Mouse (Mus musculus): Measurements from ENCODE around the gene Prdm12. TPM values are rescaled to one million over a fixed set of nuclear protein-coding genes. Genes with fewer than 3 reads are reported as not detected.

Gene Prdm12
- total RNA-seq (2021), result not detected
- long read RNA-seq, experiment 1, result 0 reads
- long read RNA-seq, experiment 2, result 0 reads

GRCm38 (mm10) chr2:31639901-31640608 lies at the start of gene Prdm12:
Gene Prdm12 (plus strand): TSS chr2:31640037.
- DNase-seq, result peak in 1 of 2 experiments; percentile 10

GRCm38 (mm10) chr2:31591799-31592484 lies 47.9 kb upstream of the Prdm12 start:
- DNase-seq, result no peak

DNA sequence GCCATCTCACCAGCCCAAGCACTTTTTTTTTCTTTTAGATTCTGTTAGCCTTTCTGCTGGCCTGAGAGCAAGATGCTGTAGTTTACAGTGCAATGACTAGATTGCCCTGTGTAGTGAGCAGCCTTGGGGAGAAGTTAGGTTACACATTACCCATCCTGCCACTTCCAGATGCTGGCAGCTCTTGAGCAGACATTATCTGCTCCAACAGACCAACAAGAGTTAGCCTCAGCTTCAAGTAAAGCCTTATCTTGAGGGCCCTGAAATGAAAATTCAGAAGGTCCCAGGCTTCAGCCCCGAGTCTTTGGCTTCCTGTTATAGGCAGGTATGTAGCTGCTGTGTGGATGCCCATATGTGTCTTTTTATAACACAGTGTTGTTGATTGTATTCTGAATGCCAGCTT lies 32.3 kb upstream of the Prdm12 start:
- no peak for DNase-seq

DNA sequence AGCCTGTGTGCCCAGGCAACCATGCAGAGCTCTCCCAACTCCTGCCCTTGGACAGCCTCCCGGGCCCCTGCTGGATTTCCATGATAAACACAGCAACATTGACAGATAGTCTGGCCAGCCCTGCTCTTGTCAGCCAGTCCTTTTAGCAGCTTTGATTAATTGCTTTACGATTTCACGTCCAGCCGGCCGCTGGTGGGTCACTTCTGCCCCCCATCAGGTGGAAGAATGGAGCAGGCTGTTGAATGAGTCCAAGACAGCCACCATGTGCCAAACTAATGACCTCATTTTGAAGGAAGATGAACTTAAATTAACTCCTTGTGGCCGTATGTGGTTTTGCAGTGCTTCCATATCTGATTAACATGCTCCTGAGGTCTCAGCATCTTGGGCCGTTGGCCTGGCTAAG lies 30.0 kb upstream of the Prdm12 start:
- peak; percentile 10 to 29 for DNase-seq

GRCm38 (mm10) chr2:31610922-31611321 lies 28.9 kb upstream of the Prdm12 start:
- DNase-seq, result no peak

- DNase-seq, result no peak
Observed at GRCm38 (mm10) chr2:31611400-31611799, 28.4 kb upstream of the Prdm12 start.

GRCm38 (mm10) chr2:31612627-31613026 lies 27.2 kb upstream of the Prdm12 start:
- DNase-seq, result no peak

- no peak for DNase-seq
Observed at GRCm38 (mm10) chr2:31613781-31614180, 26.1 kb upstream of the Prdm12 start.

- no peak for DNase-seq
Observed at GRCm38 (mm10) chr2:31618484-31619161, 21.2 kb upstream of the Prdm12 start.

GRCm38 (mm10) chr2:31619208-31619607 lies 20.6 kb upstream of the Prdm12 start:
- DNase-seq, result no peak

GRCm38 (mm10) chr2:31633531-31633930 lies 6.3 kb upstream of the Prdm12 start:
- no peak for DNase-seq

DNA sequence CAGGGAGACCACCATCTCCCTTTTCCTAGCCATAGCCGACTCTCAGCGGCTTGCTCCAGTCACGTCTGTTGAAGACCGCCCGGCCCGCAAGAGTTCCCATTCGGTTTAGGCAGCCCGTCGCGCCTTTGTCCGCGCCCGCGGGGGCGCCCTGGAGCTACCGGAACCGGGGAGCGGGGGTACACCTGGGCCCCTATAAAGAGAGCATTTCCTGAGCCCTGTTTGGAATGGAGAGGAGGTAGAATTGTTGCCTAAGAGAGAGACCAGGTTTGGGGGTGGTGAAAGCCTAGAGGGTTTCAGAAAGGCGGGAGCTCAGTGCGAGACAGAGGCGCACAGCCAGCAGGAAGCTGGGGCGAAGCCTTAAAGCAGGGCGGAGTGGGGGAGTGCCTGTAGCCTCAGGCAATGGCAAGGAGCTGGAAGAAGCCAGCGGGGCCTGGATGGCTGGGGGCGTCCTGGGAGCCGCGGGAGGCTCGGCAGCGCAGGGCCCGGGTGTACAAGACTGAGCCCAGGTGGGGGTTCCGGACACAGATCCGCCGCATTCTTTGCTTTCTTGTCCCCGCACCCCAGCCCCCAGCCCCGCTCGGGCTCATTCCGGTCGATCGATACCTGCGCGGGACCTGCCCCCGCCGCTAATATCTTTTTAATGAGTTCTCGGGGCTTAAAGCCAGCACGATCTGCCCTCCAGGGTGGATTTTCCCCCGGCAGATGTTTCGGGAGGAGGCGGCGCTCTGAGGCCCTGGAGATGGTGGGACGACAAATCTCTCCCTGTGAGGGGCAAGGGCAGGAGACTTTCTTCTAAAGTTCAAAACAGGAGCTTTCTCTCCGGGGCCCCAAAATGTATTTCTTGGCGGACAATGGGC lies 4.3 kb upstream of the Prdm12 start:
- DNase-seq, result peak in 1 of 2 experiments; percentile 7

- DNase-seq, result peak in 1 of 2 experiments; percentile 14
Observed at GRCm38 (mm10) chr2:31636138-31636741, 3.6 kb upstream of the Prdm12 start.

- no peak for DNase-seq
Observed at GRCm38 (mm10) chr2:31636742-31637141, 3.1 kb upstream of the Prdm12 start.

GRCm38 (mm10) chr2:31637311-31637710 lies 2.5 kb upstream of the Prdm12 start:
- DNase-seq, result peak in 1 of 2 experiments; percentile 10

DNA sequence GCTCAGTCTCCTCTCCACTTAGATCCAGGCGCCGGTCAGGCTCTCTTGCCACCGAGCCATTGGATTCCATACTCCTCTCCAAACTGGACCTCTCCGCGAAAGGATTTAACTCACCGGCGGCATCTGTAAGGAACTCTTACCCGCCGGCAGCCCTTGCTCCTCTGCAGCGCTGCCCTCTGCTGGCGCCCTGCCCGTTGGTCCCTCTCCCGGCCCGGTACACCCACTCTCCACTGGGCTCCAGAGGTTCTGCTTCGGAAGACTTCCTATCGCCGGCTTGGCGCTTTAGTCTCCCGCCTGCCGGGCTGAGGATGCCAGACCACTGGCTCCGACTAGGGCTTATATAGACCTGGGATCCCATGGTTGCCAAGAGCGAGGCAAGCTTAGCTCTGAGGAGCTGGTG lies 2.0 kb upstream of the Prdm12 start:
- peak; percentile 19 to 33 for DNase-seq

DNA sequence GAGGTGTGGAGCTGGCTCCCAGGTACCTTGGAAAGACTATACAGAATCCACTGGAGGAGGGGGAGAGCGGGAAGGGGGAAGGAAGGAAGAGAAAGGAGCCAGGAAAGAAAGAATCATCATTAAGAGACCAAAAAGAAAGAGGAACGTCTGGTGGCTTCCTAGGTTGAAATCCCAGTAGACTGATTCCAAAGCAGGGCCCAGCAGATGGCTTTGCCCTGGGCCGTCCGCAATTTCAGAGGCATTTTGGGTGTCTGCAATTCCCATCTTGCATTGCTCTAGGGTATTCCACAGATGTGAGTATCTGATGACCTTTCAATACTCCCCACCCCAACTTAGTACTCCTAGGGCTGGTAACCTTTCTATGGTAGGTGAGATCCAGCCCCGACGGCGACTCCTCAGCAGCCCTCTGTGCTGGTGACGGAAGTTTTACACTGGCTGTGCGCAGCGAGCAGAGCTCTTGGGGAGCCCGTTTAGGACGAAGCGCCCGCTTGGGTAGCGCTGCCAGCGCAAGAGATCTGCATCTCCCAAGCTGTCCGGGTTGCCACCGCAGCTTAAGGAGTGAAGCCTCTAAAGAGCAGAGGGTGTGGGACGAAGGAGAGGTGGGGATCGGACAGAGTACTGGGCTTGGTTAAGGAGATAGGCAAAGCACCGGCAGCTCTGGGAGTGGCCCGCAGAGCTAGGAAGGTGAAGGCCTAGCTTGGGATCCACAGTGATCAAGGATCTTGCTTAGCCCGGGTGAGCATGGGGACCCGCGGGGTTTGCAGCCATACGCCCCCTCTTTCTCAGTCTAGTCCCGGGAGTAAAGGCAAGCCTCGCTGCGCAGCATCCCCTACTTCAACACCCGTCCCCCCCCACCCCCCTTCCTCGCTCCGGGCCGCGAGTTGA lies 1.0 kb upstream of the Prdm12 start:
- DNase-seq, result peak in 1 of 2 experiments; percentile 9

DNA sequence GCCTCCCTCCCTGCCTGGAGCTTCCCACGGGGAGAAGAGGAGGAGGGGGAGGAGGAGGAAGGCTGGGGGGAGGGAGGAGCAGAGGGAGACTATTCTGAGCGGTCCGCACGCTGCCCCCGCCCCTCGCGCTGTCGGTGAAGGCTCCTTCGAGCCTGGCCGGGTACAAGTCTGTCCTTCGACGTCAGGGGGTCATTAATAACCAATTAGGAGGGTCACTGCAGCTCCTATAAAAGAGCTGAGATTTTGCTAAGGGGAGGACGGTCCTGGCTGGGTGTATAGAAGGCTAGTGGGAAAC lies 424 bp upstream of the Prdm12 start:
- DNase-seq, result no peak

DNA sequence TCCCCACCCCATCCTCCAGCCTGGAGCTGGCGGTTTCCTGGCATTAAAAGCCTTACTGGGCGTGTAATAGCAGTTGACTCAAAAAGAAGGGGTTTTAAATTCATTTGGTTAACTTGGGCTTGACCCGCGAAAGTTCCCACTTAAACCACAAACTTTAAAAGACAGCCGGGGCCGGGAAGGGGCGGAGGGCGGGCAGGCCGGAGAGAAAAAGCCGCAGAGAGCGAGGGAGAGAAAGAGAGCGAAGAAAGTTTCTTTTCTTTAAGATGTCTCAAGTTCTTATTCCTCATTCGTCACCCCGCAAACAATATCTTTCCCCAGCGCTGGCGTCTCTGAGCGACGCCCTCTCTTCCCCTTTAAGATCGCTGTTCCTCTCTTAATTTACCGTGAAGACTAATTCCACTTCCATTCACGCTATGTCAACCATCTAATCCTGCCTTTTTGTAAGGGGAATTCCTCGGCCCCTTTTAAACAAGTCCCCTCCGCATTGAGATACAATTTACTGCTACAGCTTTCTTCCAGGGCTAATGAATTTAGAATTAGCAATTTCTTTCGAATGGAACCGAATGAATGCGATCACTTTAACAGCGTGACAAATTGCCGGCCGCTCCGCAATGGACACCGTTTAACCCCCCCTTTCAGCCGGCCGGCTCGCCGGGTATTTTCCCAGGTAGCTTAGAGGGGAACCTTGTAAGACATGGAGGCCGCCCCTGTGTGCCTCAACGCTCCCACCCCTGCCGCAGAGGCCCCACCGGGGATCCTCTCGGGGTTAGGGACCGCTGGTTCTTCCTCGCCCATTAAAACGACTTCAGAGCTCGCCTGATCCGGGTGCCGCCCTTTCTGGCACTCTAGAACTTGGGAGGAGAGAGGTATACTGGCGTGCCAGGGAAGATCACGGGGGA lies 1.0 kb downstream of the Prdm12 start:
- DNase-seq, result peak in 1 of 2 experiments; percentile 29

DNA sequence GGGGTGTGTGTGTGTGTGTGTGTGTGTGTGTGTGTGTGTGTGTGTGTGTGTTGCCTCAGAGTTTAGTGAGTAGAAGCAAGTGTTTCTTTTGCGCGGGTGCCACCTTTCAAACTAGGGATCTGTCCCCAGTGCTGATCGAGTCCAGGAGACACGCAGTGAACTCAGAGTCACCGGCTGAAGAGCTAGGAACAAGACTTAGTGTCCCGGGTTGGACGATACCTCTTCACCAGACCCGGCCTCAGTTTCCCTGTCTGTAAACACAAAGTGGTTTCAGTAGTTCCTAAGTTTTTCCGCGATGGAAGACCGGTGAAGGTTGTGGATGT lies 1.6 kb downstream of the Prdm12 start:
- DNase-seq, result no peak
